Mouse (Mus musculus) small intestine, adult 2 months (tissue): ENCODE measurements around the gene Exoc1.

Experiments
- CTCF ChIP-seq: fragments of 200-500 bp; IDR thresholded peaks from 2 replicates; pipeline ENCODE4 v1.5.1; 2012; ENCODE audit warnings: low read depth, mild to moderate bottlenecking, control low read depth, inconsistent platforms, low read length, moderate library complexity, mixed read lengths; ENCODE audit not compliant: insufficient replicate concordance, insufficient read length; ENCODE audit errors: extremely low read depth
- POLR2A ChIP-seq: fragments of 200-500 bp; IDR thresholded peaks from 2 replicates; pipeline ENCODE4 v1.6.1; 2012; ENCODE audit warnings: low read depth, mild to moderate bottlenecking, control low read depth, inconsistent platforms, low read length, moderate library complexity

DNA sequence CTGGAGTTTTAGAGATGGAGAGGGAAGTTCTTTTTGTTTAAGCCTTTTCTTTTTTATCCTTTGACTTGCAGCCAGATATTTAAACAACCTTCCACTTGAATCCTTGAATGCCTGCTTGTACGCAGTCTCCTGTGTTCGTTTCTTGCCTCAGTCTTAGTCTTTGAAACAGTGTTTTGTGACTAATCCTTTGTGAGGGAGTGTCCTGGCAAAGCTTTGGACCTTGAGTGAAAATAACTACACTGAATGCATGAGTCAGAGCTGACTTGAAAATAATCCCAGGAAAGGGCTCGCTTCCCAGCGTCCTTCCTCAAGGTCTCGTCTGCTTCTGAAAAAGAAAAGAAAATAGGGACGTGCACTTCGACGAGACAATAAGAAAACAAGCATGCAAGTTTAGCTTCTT is 11.1 kb downstream of the Exoc1 start:
- TF ChIP-seq POLR2A (no peak), CTCF (no peak)
